Mouse (Mus musculus): ENCODE results near the gene Tex45.

DNA sequence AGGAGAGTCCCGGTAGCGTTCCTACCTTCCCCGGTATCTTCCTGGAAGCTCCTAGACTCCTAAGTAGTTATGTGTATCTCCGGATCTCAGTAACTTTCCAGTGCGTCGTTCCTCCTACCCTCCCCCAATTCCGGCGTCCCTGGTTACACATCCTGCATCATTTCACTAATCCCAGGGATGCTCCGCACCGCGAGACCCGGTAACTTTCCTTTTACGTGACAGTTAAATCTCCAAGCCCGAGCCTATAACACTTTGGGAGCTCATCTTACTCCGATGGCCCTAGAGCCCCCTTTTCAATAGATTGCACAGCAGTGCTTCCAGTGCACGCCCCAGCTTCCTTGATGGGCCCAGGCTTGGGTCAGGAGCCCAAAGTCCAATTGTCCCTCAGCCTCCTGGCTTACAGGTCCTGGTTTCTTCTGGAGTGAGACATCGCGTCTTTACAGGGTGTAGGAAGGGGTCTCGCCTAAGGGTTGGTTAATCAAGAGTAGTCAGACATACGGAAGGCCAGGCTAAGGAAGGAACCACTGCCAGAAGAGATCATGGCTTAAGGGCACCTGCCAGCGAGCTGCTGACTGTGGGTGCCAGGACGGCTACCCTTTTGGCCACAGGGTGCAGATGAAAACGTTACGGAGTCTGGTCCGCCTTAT is 45.2 kb downstream of the Tex45 start:
- TF ChIP-seq CHD2 (IDR thresholded peaks at IDR 0.05; ENCODE audit: low read depth, low read length) (peak; percentile 45; the same call in 1 of the 2 replicates), ZNF384 (IDR thresholded peaks at IDR 0.05; ENCODE audit: low read depth, low read length) (no peak), HCFC1 (IDR thresholded peaks at IDR 0.05; ENCODE audit: borderline replicate concordance, insufficient read depth, low read length) (no peak)

Measured in ES-E14 (cell line).